Mouse (Mus musculus): ENCODE data around the gene Cib2.
"Not testable (repeated sequence)": the region's sequence is repeated elsewhere in the genome, so short reads cannot be mapped to it uniquely, and the experiment has no call there.

GRCm38 (mm10) chr9:54584127-54584526 is 24.1 kb upstream of the Cib2 start:
- TF ChIP-seq USF1 (IDR thresholded peaks at IDR 0.05; ENCODE audit: low read depth); POLR2A (IDR thresholded peaks at IDR 0.05; ENCODE audit: insufficient read length, low read depth); MYOD1 (IDR thresholded peaks at IDR 0.05; ENCODE audit: control insufficient read depth in 1 of 3, insufficient read length in 2 of 3, low read depth in 2 of 3); CEBPB (IDR thresholded peaks at IDR 0.05; ENCODE audit: insufficient read depth, poor library complexity, severe bottlenecking); POLR2AphosphoS2 (IDR thresholded peaks at IDR 0.05; ENCODE audit: insufficient read length, low read depth); MAX (IDR thresholded peaks at IDR 0.05; ENCODE audit: low read depth); TCF12 (IDR thresholded peaks at IDR 0.05; ENCODE audit: insufficient read depth, poor library complexity, severe bottlenecking); SRF (IDR thresholded peaks at IDR 0.05; ENCODE audit: control insufficient read depth, insufficient read length, low read depth): not testable (repeated sequence)

Measured in myocyte (in vitro differentiated cells).